Mouse (Mus musculus) central nervous system, embryonic 11.5 days (tissue): Measurements from ENCODE around the gene Slc2a6. TPM values are rescaled to one million over a fixed set of nuclear protein-coding genes. Genes with fewer than 3 reads are reported as not detected.

Source experiments
- polyA plus RNA-seq: library from polyadenylated mRNA; depleted of rRNA; stranded (reverse); fragments of >200 nt; gene quantifications from 2 replicates; pipeline ENCODE4 v1.2.3, GENCODE M21; 2012; rRNA removed

The Slc2a6 gene
- polyA plus RNA-seq = 2.2 and 2.4 TPM in 2 replicates

DNA sequence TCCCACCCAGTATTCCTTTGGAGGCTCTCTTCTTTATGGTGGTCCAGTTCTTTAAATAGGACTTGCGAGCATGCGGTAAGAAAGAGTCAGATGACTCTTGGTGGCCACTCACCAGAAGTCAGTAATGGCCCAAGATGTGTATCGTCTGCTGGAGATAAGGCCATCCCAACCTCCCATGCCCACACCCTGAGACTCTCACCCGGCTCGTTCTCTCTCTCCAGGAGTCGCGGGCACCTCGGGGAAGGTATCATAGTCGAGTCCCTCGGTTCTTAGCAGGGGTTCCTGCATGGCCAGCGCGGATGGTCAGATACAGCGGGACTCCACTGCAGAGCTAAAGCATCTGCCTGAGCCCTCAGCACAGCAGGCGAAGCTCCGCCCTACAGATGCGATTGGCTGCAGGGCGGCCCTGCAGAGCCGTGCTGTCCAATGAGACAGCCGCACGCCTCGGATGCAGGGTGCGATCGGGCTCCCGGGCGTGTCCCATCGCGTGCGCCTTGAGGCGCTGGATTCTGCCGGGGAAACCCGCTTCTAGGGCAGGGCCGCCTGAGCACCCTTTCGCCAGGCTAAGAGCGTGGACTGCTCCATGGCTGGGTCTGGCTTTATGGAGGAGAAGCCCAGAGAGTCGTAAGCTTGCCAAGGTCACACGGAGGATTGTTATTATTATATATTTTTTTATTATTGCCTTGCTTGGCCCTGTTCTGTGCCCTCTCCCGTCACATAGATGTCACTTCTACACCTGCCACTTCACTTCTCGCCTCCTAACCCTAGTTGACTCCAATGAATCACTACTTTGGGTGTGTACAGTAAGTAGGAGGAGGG lies at the start of gene Slc2a6:
Gene Slc2a6, minus strand, starts transcription at position 381 of the 819 bp plus-strand sequence.

GRCm38 (mm10) chr2:27071978-27072377 lies 44.2 kb upstream of the Slc2a6 start, which contains the start of gene Mymk:
Gene Mymk, minus strand, starts transcription at chr2:27072179.

DNA sequence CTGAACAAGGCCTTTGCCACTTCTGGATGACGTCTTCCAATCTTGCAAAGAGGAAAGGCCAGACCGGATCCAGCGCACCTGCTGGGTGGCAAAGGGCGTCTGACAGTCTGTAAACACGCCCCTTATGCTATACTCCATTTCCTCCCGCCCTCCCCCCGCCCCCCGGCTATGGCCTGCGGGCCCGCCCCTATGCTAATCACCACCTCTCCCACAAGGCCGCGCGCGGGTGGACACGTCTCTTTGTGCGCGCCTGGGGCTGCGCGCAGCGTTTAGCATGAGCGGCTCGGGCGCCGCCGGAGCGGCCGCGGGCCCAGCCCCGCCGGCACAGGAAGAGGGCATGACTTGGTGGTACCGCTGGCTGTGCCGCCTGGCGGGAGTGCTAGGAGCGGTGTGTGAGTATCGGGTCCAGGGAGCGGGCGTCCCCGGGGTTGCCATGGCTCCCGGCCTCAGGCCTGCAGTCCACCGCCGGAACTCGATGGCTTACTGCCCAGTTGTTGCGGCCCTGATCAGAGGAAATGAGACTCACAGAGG lies 18.0 kb downstream of the Slc2a6 start, which contains the start of gene Cacfd1:
Gene Cacfd1, plus strand, starts transcription at position 213 of the 531 bp plus-strand sequence.

DNA sequence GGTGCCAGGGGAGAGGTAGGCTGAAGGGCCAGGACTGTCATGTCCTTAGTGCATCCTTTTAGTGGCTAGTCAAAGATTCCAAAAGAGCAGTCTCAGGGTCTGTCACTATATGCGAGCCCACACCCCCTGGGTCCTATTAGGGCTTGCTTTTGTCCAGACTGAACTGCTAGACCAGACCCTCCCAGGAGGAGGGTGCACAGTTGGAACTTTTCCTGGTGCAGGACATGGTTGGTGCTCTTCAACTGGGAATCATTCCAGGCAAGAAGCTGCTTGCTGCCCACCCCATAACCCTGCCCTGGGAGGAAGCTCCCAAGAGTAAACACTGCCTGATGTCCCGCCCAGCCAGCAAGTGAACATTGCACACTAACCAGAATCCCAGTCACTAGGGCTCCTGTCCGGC lies 54.7 kb downstream of the Slc2a6 start, which contains the start of gene Adamts13:
Gene Adamts13, plus strand, starts transcription at position 301 of the 400 bp plus-strand sequence.

Other genes starting within 250 kb of the Slc2a6 start
- not detected in 2 replicates for gene Abo, start 163.0 kb downstream of the Slc2a6 start, polyA plus RNA-seq
- 28.5 and 35.8 TPM in 2 replicates for gene Surf6, start 125.1 kb downstream of the Slc2a6 start, polyA plus RNA-seq
- 64.0 and 77.5 TPM in 2 replicates for gene Med22, start 117.3 kb downstream of the Slc2a6 start, polyA plus RNA-seq
- 2,350 and 2,645 TPM in 2 replicates for gene Rpl7a, start 117.2 kb downstream of the Slc2a6 start, polyA plus RNA-seq
- gene Surf2, start 111.6 kb downstream of the Slc2a6 start, polyA plus RNA-seq = 46.3 and 50.5 TPM in 2 replicates
- 48.7 and 54.6 TPM in 2 replicates for gene Surf1, start 111.5 kb downstream of the Slc2a6 start, polyA plus RNA-seq
- 65.9 and 113 TPM in 2 replicates for gene Surf4, start 94.1 kb downstream of the Slc2a6 start, polyA plus RNA-seq
- gene Stkld1, start 94.0 kb downstream of the Slc2a6 start, polyA plus RNA-seq = 0.02 and 0.06 TPM in 2 replicates
- 65.9 and 68.0 TPM in 2 replicates for gene Rexo4, start 63.6 kb downstream of the Slc2a6 start, polyA plus RNA-seq
- gene Adamts13, start 54.6 kb downstream of the Slc2a6 start, polyA plus RNA-seq = 0.09 and 0.11 TPM in 2 replicates
- 90.2 and 91.9 TPM in 2 replicates for gene Cacfd1, start 18.1 kb downstream of the Slc2a6 start, polyA plus RNA-seq
- 0.05 and 7.6 TPM in 2 replicates for gene Mymk, start 44.2 kb upstream of the Slc2a6 start, polyA plus RNA-seq
- gene Adamtsl2, start 51.4 kb upstream of the Slc2a6 start, polyA plus RNA-seq = 7.3 and 8.3 TPM in 2 replicates
- 0.18 and 0.63 TPM in 2 replicates for gene Fam163b, start 114.5 kb upstream of the Slc2a6 start, polyA plus RNA-seq
- 0.61 and 3.2 TPM in 2 replicates for gene Dbh, start 137.2 kb upstream of the Slc2a6 start, polyA plus RNA-seq
- 7.4 and 7.9 TPM in 2 replicates for gene Sardh, start 220.3 kb upstream of the Slc2a6 start, polyA plus RNA-seq